Mouse (Mus musculus): ENCODE measurements around the gene Cep19.

GRCm38 (mm10) chr16:32120454-32120853, 20.9 kb downstream of the Cep19 start:
- TF ChIP-seq POLR2A (IDR thresholded peaks at IDR 0.05; ENCODE audit: borderline replicate concordance, control insufficient read depth, low read depth, low read length) (no peak), CTCF (IDR thresholded peaks at IDR 0.05; ENCODE audit: control insufficient read depth, insufficient read depth, low read length) (no peak)

Measured in bone marrow, adult 2 months (tissue).